Mouse (Mus musculus): Measurements from ENCODE around the gene Xrcc6. TPM values are rescaled to one million over a fixed set of nuclear protein-coding genes. Genes with fewer than 3 reads are reported as not detected.

Gene Xrcc6
- polyA plus RNA-seq, 2 experiments from 2014 or later = 56.5 to 73.1 TPM

GRCm38 (mm10) chr15:82086131-82086530 lies 98.5 kb downstream of the Xrcc6 start:
- ATAC-seq = no peak

DNA sequence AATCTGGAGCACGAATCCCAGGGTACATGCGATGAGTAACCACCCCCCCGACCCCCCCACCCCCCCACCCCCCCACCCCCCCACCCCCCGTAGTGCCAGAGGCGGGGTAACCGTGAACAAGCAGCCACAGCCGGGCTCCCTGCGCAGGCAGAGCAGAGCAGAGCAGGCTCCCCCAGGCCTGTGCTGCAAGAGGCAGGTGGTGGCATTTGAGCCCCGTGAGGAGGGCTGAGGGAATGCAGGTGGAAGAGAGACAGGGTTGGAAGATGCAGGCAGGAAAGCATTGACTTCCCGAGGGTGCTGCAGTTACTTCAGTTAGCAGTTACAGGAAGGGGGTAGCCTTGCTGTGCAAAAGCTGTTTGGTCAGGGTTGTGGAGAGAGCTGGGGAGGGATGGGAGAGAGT lies 99.6 kb downstream of the Xrcc6 start:
- no peak for ATAC-seq

Other genes starting within 250 kb of the Xrcc6 start
- 1 to 10 TPM; 5.4 to 7.3 TPM for gene Zc3h7b, start 242.8 kb upstream of the Xrcc6 start, polyA plus RNA-seq (2017; shearing (Covaris generic))
- gene Rangap1, start 242.3 kb upstream of the Xrcc6 start, polyA plus RNA-seq (2017; shearing (Covaris generic)) = 10 to 100 TPM; 43.0 to 54.0 TPM
- 10 to 100 TPM; 10.2 to 13.9 TPM for gene Tef, start 185.4 kb upstream of the Xrcc6 start, polyA plus RNA-seq (2017; shearing (Covaris generic))
- 10 to 100 TPM; 37.2 to 42.7 TPM for gene Tob2, start 129.0 kb upstream of the Xrcc6 start, polyA plus RNA-seq (2017; shearing (Covaris generic))
- gene Phf5a, start 115.9 kb upstream of the Xrcc6 start, polyA plus RNA-seq (2017; shearing (Covaris generic)) = 100 to 1,000 TPM in 1 of 2 experiments, 10 to 100 TPM in 1; 89.8 to 111 TPM
- gene Aco2, start 115.5 kb upstream of the Xrcc6 start, polyA plus RNA-seq (2017; shearing (Covaris generic)) = 100 to 1,000 TPM in 1 of 2 experiments, 10 to 100 TPM in 1; 94.3 to 166 TPM
- gene Polr3h, start 61.6 kb upstream of the Xrcc6 start, polyA plus RNA-seq (2017; shearing (Covaris generic)) = 10 to 100 TPM; 22.0 to 26.3 TPM
- gene Csdc2, start 51.1 kb upstream of the Xrcc6 start, polyA plus RNA-seq (2017; shearing (Covaris generic)) = not detected
- 10 to 100 TPM; 11.4 to 14.4 TPM for gene Pmm1, start 26.9 kb upstream of the Xrcc6 start, polyA plus RNA-seq (2017; shearing (Covaris generic))
- not detected for gene 1700029P11Rik, start 7.3 kb upstream of the Xrcc6 start, polyA plus RNA-seq (2017; shearing (Covaris generic))
- gene Desi1, start 46.0 kb downstream of the Xrcc6 start, polyA plus RNA-seq (2017; shearing (Covaris generic)) = 10 to 100 TPM in 1 of 2 experiments, 1 to 10 TPM in 1; 7.8 to 10.2 TPM
- gene Snu13, start 59.8 kb downstream of the Xrcc6 start, polyA plus RNA-seq (2017; shearing (Covaris generic)) = 100 to 1,000 TPM; 175 to 178 TPM
- gene 4930407I10Rik, start 71.3 kb downstream of the Xrcc6 start, polyA plus RNA-seq (2017; shearing (Covaris generic)) = not detected
- not detected for gene Mei1, start 82.2 kb downstream of the Xrcc6 start, polyA plus RNA-seq (2017; shearing (Covaris generic))
- gene Ccdc134, start 140.1 kb downstream of the Xrcc6 start, polyA plus RNA-seq (2017; shearing (Covaris generic)) = 10 to 100 TPM; 18.5 to 26.0 TPM
- 10 to 100 TPM; 32.2 to 56.0 TPM for gene Srebf2, start 159.3 kb downstream of the Xrcc6 start, polyA plus RNA-seq (2017; shearing (Covaris generic))
- not detected for gene Shisa8, start 225.0 kb downstream of the Xrcc6 start, polyA plus RNA-seq (2017; shearing (Covaris generic))
- gene Tnfrsf13c, start 236.5 kb downstream of the Xrcc6 start, polyA plus RNA-seq (2017; shearing (Covaris generic)) = 10 to 100 TPM in 1 of 2 experiments, 1 to 10 TPM in 1; 2.2 to 10.5 TPM